Mouse (Mus musculus): ENCODE measurements around the gene Olfr523. TPM values are rescaled to one million over a fixed set of nuclear protein-coding genes. Genes with fewer than 3 reads are reported as not detected.

The Olfr523 gene
- total and polyA plus RNA-seq, 3 experiments: not detected

- no peak for DNase-seq (ENCODE audit: extremely low read depth)
- no peaks in the 10 kb centered on the region for H3K4me1 ChIP-seq (ENCODE audit: control insufficient read depth in 1 of 2, insufficient read depth in 2 of 2)
- dilution Hi-C loops (cut with MboI; ENCODE audit: extremely low pct_ligation_motif_present, extremely low pct_unique_long_range_greater_than_20kb, low sequenced_read_pairs): no loop called here
- peaks cover 83% of the 10 kb centered on the region for H3K27me3 ChIP-seq (replicated peaks)
- no peaks in the 10 kb centered on the region for H3K9me3 ChIP-seq (replicated peaks; ENCODE audit: low read length)
- H3K4me2 ChIP-seq (ENCODE audit: insufficient read depth, low read depth, poor library complexity, severe bottlenecking): no peak overlapping the region
- no peaks in the 10 kb centered on the region for H3K36me3 ChIP-seq (replicated peaks in 1 of 2; ENCODE audit: control insufficient read depth in 1 of 2, insufficient read depth in 1 of 2, low read length in 1 of 2)
- no peaks in the 10 kb centered on the region for H3K79me2 ChIP-seq (replicated peaks; ENCODE audit: control insufficient read depth, extremely low read depth, insufficient read depth, poor library complexity, severe bottlenecking)
- in situ Hi-C loops (cut with MboI; ENCODE audit: low pct_ligation_motif_present, low pct_unique_long_range_greater_than_20kb, low sequenced_read_pairs): loop anchor here (25.0 kb wide), 1 partner anchor 595 kb away; the partner anchor contains the start of gene Syce1
- H3K9ac ChIP-seq (ENCODE audit: insufficient read depth, low read depth): no peak overlapping the region
- TF ChIP-seq CHD2 (IDR thresholded peaks at IDR 0.05; ENCODE audit: low read length) (no peak), TCF12 (IDR thresholded peaks at IDR 0.05; ENCODE audit: low read depth, low read length) (no peak)
- H3K4me3 ChIP-seq (replicated peaks in 1 of 3; ENCODE audit: low read depth in 2 of 3, low read length in 2 of 3, poor library complexity in 1 of 3): no peak overlapping the region
- no peak overlapping the region for H3K27ac ChIP-seq (ENCODE audit: insufficient read depth, low read depth)
Observed at GRCm38 (mm10) chr7:140192445-140192844, 19.4 kb downstream of the Olfr523 start.

GRCm38 (mm10) chr7:140192851-140193250 lies 19.8 kb downstream of the Olfr523 start:
- TF ChIP-seq ZMIZ1 (IDR thresholded peaks at IDR 0.05; ENCODE audit: low read depth, low read length) (no peak), IRF4 (IDR thresholded peaks at IDR 0.05; ENCODE audit: low read depth, low read length) (no peak), RCOR1 (conservative IDR thresholded peaks at IDR 0.05; ENCODE audit: low read depth, low read length) (no peak), GABPA (IDR thresholded peaks at IDR 0.05; ENCODE audit: insufficient replicate concordance, low read depth, low read length) (no peak), ZKSCAN1 (IDR thresholded peaks at IDR 0.05; ENCODE audit: borderline replicate concordance, low read depth, low read length) (no peak), HCFC1 (IDR thresholded peaks at IDR 0.05; ENCODE audit: low read depth, low read length) (no peak), MEF2A (IDR thresholded peaks at IDR 0.05; ENCODE audit: borderline replicate concordance, low read depth, low read length) (no peak), USF2 (conservative IDR thresholded peaks at IDR 0.05; ENCODE audit: low read depth, low read length) (no peak), JUND (conservative IDR thresholded peaks at IDR 0.05; ENCODE audit: low read depth, low read length) (no peak)
- Histone ChIP-seq H3K4me1 (ENCODE audit: control insufficient read depth in 1 of 2, insufficient read depth in 2 of 2) (no peaks in the 10 kb centered on the region), H3K4me2 (ENCODE audit: insufficient read depth, low read depth, poor library complexity, severe bottlenecking) (no peak overlapping the region), H3K27ac (ENCODE audit: insufficient read depth, low read depth) (no peak overlapping the region), H3K27me3 (replicated peaks) (peaks cover 83% of the 10 kb centered on the region), H3K36me3 (replicated peaks in 1 of 2; ENCODE audit: control insufficient read depth in 1 of 2, insufficient read depth in 1 of 2, low read length in 1 of 2) (no peaks in the 10 kb centered on the region), H3K9me3 (replicated peaks; ENCODE audit: low read length) (no peaks in the 10 kb centered on the region), H3K79me2 (replicated peaks; ENCODE audit: control insufficient read depth, extremely low read depth, insufficient read depth, poor library complexity, severe bottlenecking) (no peaks in the 10 kb centered on the region), H3K9ac (ENCODE audit: insufficient read depth, low read depth) (no peak overlapping the region), H3K4me3 (replicated peaks in 1 of 3; ENCODE audit: low read depth in 2 of 3, low read length in 2 of 3, poor library complexity in 1 of 3) (no peak overlapping the region)
- dilution Hi-C loops (cut with MboI; ENCODE audit: extremely low pct_ligation_motif_present, extremely low pct_unique_long_range_greater_than_20kb, low sequenced_read_pairs) (no loop called here), in situ Hi-C loops (cut with MboI; ENCODE audit: low pct_ligation_motif_present, low pct_unique_long_range_greater_than_20kb, low sequenced_read_pairs) (loop anchor here (25.0 kb wide), 1 partner anchor 594 kb away; the partner anchor contains the start of gene Syce1)
- no peak for DNase-seq (ENCODE audit: extremely low read depth)

- no peak overlapping the region for H3K9ac ChIP-seq (ENCODE audit: insufficient read depth, low read depth)
- dilution Hi-C loops (cut with MboI; ENCODE audit: extremely low pct_ligation_motif_present, extremely low pct_unique_long_range_greater_than_20kb, low sequenced_read_pairs): no loop called here
- in situ Hi-C loops (cut with MboI; ENCODE audit: low pct_ligation_motif_present, low pct_unique_long_range_greater_than_20kb, low sequenced_read_pairs): loop anchor here (25.0 kb wide), 1 partner anchor 593 kb away; the partner anchor contains the start of gene Syce1
- peaks cover 88% of the 10 kb centered on the region for H3K27me3 ChIP-seq (replicated peaks)
- H3K4me2 ChIP-seq (ENCODE audit: insufficient read depth, low read depth, poor library complexity, severe bottlenecking): no peak overlapping the region
- no peaks in the 10 kb centered on the region for H3K36me3 ChIP-seq (replicated peaks in 1 of 2; ENCODE audit: control insufficient read depth in 1 of 2, insufficient read depth in 1 of 2, low read length in 1 of 2)
- H3K4me3 ChIP-seq (replicated peaks in 1 of 3; ENCODE audit: low read depth in 2 of 3, low read length in 2 of 3, poor library complexity in 1 of 3): no peak overlapping the region
- H3K9me3 ChIP-seq (replicated peaks; ENCODE audit: low read length): no peaks in the 10 kb centered on the region
- H3K4me1 ChIP-seq (ENCODE audit: control insufficient read depth in 1 of 2, insufficient read depth in 2 of 2): no peaks in the 10 kb centered on the region
- TF ChIP-seq ELF1 (IDR thresholded peaks at IDR 0.05; ENCODE audit: low read depth, low read length) (no peak), USF2 (conservative IDR thresholded peaks at IDR 0.05; ENCODE audit: low read depth, low read length) (no peak), IRF4 (IDR thresholded peaks at IDR 0.05; ENCODE audit: low read depth, low read length) (no peak), TBP (conservative IDR thresholded peaks at IDR 0.05; ENCODE audit: low read depth, low read length) (no peak), ZKSCAN1 (IDR thresholded peaks at IDR 0.05; ENCODE audit: borderline replicate concordance, low read depth, low read length) (no peak), POLR2AphosphoS2 (IDR thresholded peaks at IDR 0.05; ENCODE audit: low read depth, low read length) (no peak), CHD2 (IDR thresholded peaks at IDR 0.05; ENCODE audit: low read length) (no peak), E2F4 (IDR thresholded peaks at IDR 0.05; ENCODE audit: insufficient replicate concordance, low read depth, low read length) (no peak), RCOR1 (conservative IDR thresholded peaks at IDR 0.05; ENCODE audit: low read depth, low read length) (no peak), HCFC1 (IDR thresholded peaks at IDR 0.05; ENCODE audit: low read depth, low read length) (no peak), CTCF (conservative IDR thresholded peaks at IDR 0.05 in 1 of 2, IDR thresholded peaks at IDR 0.05 in 1 of 2; ENCODE audit: low read depth in 2 of 2, low read length in 2 of 2) (no peak), MYC (IDR thresholded peaks at IDR 0.05; ENCODE audit: low read depth, low read length) (no peak), GABPA (IDR thresholded peaks at IDR 0.05; ENCODE audit: insufficient replicate concordance, low read depth, low read length) (no peak), PAX5 (IDR thresholded peaks at IDR 0.05; ENCODE audit: low read length) (no peak), SMC3 (IDR thresholded peaks at IDR 0.05; ENCODE audit: low read depth, low read length) (no peak), MEF2A (IDR thresholded peaks at IDR 0.05; ENCODE audit: borderline replicate concordance, low read depth, low read length) (no peak), USF1 (IDR thresholded peaks at IDR 0.05; ENCODE audit: low read depth, low read length) (no peak), NRF1 (IDR thresholded peaks at IDR 0.05; ENCODE audit: low read depth, low read length) (no peak), JUND (conservative IDR thresholded peaks at IDR 0.05; ENCODE audit: low read depth, low read length) (no peak)
- H3K27ac ChIP-seq (ENCODE audit: insufficient read depth, low read depth): no peak overlapping the region
- DNase-seq (ENCODE audit: extremely low read depth): no peak
- H3K79me2 ChIP-seq (replicated peaks; ENCODE audit: control insufficient read depth, extremely low read depth, insufficient read depth, poor library complexity, severe bottlenecking): no peaks in the 10 kb centered on the region
Observed at GRCm38 (mm10) chr7:140194031-140194430, 21.0 kb downstream of the Olfr523 start.

All from CH12.LX (cell line).